Mouse (Mus musculus) cerebellum, adult 2 months (tissue): Measurements from ENCODE around the gene Cct5. TPM values are rescaled to one million over a fixed set of nuclear protein-coding genes. Genes with fewer than 3 reads are reported as not detected.
A peak's percentile ranks its signal among the peaks of the same experiment; 100 is the strongest.

Source experiments
- DNase-seq, 2 experiments: peaks; one replicate each; pipeline ENCODE4 v3.0.0; 2021
- H3K27ac ChIP-seq: fragments of 200-500 bp; 2 replicates; pipeline ENCODE4 v1.5.1; 2012; ENCODE audit warnings: low read length, control low read depth, inconsistent platforms; ENCODE audit not compliant: insufficient read depth
- H3K27me3 ChIP-seq: fragments of 200-500 bp; 2 replicates; pipeline ENCODE4 v1.6.1; 2012; ENCODE audit warnings: inconsistent platforms, mild to moderate bottlenecking, low read length, moderate library complexity; ENCODE audit not compliant: control insufficient read depth, insufficient read depth
- H3K4me1 ChIP-seq: fragments of 200-500 bp; 2 replicates; pipeline ENCODE4 v1.6.1; 2011; ENCODE audit warnings: low read length; ENCODE audit not compliant: control insufficient read depth, insufficient read depth
- H3K4me3 ChIP-seq: fragments of 200-500 bp; replicated peaks from 2 replicates; pipeline ENCODE3; 2011; ENCODE audit warnings: mild to moderate bottlenecking, low read depth, low read length, control low read depth; ENCODE audit not compliant: insufficient read depth
- CTCF ChIP-seq: fragments of 200-500 bp; IDR thresholded peaks from 2 replicates; pipeline ENCODE4 v1.5.1; 2011; ENCODE audit warnings: low read depth, mild to moderate bottlenecking, control low read depth, low read length, moderate library complexity, borderline replicate concordance; ENCODE audit not compliant: insufficient read depth
- POLR2A ChIP-seq: fragments of 200-500 bp; IDR thresholded peaks from 2 replicates; pipeline ENCODE4 v1.6.1; 2011; ENCODE audit warnings: low read length, control low read depth, borderline replicate concordance; ENCODE audit not compliant: insufficient read depth
- WGBS: fragments of 180-500 bp; shearing (Covaris S2); methylation state at CpG from one replicate; pipeline ENCODE4 v1.1.7; 2018; 5-methylcytosine and 5-hydroxymethylcytosine counted together
- polyA plus RNA-seq: library from polyadenylated mRNA; depleted of rRNA; stranded (reverse); fragments of >200 nt; gene quantifications from 2 replicates; pipeline ENCODE4 v1.2.3, GENCODE M21; 2012

Gene Cct5
- polyA plus RNA-seq, 1 experiment: 220 TPM

DNA sequence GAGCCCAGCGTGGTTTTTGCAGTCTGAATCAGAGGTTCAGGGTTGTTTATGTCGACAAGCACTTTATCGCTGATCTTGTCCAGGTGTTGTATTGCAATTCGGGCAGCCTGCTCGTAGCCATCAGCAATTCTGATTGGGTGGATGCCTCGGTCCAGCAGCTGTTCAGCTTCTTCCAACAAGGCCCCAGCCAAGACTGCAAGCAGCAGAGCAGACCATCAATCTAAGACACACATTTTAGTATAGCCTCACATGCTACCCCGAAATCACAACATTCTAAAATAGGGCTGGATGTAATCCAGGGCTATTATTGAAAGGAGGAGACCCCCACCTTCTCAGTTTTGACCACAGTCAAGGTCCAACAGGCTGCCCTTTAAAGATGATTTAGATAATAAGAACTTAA is 6.0 kb downstream of the Cct5 start:
- no peak overlapping the region for H3K27ac ChIP-seq
- no peaks in the 10 kb centered on the region; the same call in 1 of the 2 replicates for H3K4me1 ChIP-seq
- DNase-seq: no peak
- TF ChIP-seq CTCF (no peak), POLR2A (no peak)
- WGBS: 74% methylated on average over 7 of the region's 7 CpGs
- no peak overlapping the region for H3K4me3 ChIP-seq
- H3K27me3 ChIP-seq: no peaks in the 10 kb centered on the region

GRCm38 (mm10) chr15:31594260-31594659 is 7.3 kb downstream of the Cct5 start:
- no peaks in the 10 kb centered on the region; the same call in 1 of the 2 replicates for H3K4me1 ChIP-seq

DNA sequence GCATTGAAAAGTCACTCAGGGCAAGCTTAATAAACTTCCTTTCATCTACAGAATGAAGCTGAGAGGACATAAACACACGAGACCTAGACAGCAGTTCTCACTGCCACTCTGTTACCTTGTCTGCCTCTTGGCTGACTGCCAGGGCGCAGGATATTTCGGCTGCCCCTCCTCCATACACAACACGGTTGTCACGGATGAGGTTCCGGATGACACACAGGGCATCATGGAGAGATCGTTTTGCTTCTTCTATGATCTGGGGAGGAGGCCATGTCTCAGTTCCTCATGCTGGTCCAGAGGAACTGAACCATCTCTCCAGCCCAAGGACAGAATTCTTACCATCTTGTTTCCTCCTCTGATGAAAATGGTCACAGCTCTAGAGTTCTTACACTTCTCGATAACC is 9.1 kb downstream of the Cct5 start:
- DNase-seq: no peak
- H3K4me3 ChIP-seq: no peak overlapping the region
- H3K4me1 ChIP-seq: no peaks in the 10 kb centered on the region
- no peak overlapping the region for H3K27ac ChIP-seq
- TF ChIP-seq POLR2A (no peak), CTCF (no peak)
- no peaks in the 10 kb centered on the region for H3K27me3 ChIP-seq
- WGBS: 55% methylated on average over 8 of the region's 8 CpGs

More at GRCm38 (mm10) chr15:31594260-31594659, 7.3 kb downstream of the Cct5 start:
- DNase-seq: no peak
- WGBS: 54% methylated on average over 14 of the region's 14 CpGs
- TF ChIP-seq POLR2A: no peak
- no peak for TF ChIP-seq CTCF
- no peak overlapping the region for H3K4me3 ChIP-seq
- H3K27ac ChIP-seq: no peak overlapping the region
- H3K27me3 ChIP-seq: no peaks in the 10 kb centered on the region

GRCm38 (mm10) chr15:31590176-31590575 is 11.4 kb downstream of the Cct5 start:
- 64% methylated on average over 5 of the region's 5 CpGs for WGBS
- TF ChIP-seq CTCF (no peak), POLR2A (no peak)
- no peak overlapping the region for H3K27ac ChIP-seq
- no peaks in the 10 kb centered on the region for H3K4me1 ChIP-seq
- DNase-seq: no peak
- H3K4me3 ChIP-seq: no peak overlapping the region
- no peaks in the 10 kb centered on the region for H3K27me3 ChIP-seq

DNA sequence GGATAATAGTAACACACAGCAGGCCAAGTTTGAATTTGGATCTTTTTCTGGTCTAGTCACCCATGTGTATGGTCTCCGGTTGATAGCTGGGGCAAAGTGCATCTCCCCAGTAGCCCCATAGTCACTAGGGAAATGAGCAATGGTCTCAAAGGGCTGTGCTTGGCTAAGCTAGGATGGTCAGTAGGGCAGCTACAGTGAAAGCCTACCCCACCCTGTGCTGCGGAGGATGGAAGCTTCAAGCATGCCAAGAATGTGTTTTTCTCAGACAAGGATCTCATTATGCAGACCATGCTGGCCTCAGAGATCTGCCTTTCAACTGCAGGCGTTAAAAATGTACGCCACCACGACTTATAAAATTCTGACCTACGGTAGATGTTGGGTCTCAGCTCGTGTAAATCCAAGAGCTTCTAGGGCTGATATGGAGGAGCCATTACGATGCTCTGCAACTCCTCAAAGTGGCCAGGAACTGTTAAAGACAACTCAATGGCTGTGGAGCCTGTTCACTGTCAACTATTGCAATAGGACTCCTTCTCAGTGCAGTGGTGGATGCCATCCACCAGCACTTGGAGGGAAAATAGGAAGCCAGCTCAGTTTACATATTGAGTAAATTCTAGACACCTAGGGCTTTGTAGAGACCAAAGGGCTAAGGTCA is 12.5 kb downstream of the Cct5 start:
- TF ChIP-seq POLR2A (no peak), CTCF (no peak)
- no peak overlapping the region for H3K4me3 ChIP-seq
- H3K27ac ChIP-seq: no peak overlapping the region
- H3K27me3 ChIP-seq: no peaks in the 10 kb centered on the region
- 40% methylated on average over 8 of the region's 8 CpGs for WGBS
- no peaks in the 10 kb centered on the region for H3K4me1 ChIP-seq
- no peak for DNase-seq

DNA sequence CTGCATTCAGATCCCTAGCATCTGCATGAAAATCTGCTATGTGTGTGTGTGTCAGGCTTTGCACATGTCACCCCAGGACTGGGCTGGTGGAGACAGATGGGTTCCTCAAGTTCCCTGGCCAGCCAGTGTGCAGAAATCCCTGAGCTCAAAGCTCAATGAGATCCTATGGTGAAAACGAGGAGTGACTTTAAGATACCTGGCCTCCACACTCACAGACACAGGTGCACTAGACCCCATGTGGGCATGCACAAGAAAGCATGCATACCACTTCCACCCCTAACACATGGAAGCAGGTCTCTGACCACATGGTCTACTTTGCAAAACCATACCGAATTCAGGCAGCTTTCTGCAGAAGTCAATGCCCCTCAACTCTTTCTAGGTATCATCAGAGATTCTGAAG is 13.8 kb downstream of the Cct5 start:
- DNase-seq: no peak
- H3K4me1 ChIP-seq: no peaks in the 10 kb centered on the region
- no peaks in the 10 kb centered on the region for H3K27me3 ChIP-seq
- H3K27ac ChIP-seq: no peak overlapping the region
- H3K4me3 ChIP-seq: no peak overlapping the region
- 58% methylated on average over 2 of the region's 2 CpGs for WGBS
- TF ChIP-seq CTCF: no peak
- TF ChIP-seq POLR2A: no peak

DNA sequence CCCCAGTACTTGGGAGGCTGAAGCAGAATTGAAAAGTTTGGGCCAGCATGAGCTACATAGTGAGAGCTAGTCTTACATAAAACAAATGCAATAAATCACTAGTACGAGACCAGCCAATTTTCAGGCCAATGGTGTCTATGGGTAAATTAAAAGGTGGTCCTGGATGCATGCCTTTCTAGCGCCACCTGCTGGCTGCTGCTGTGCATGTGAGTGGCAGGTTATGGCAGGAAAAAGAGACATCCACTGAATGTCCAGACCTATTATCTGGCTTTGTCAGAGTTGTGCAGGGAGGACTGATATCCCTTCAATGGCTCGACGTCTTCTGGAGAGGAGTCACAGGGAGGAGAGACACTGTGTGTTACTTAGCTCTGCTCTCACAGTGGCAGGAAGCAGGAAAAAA is 15.1 kb downstream of the Cct5 start:
- WGBS: 0% methylated on average over 4 of the region's 4 CpGs
- TF ChIP-seq CTCF (peak; percentile 96), POLR2A (no peak)
- no peaks in the 10 kb centered on the region for H3K4me1 ChIP-seq
- H3K4me3 ChIP-seq: no peak overlapping the region
- no peaks in the 10 kb centered on the region for H3K27me3 ChIP-seq
- no peak overlapping the region for H3K27ac ChIP-seq
- DNase-seq: peak; percentile 70 to 80

GRCm38 (mm10) chr15:31586088-31586487 is 15.5 kb downstream of the Cct5 start:
- Histone ChIP-seq H3K4me3 (no peak overlapping the region), H3K4me1 (no peaks in the 10 kb centered on the region), H3K27me3 (no peaks in the 10 kb centered on the region), H3K27ac (no peak overlapping the region)
- TF ChIP-seq CTCF (no peak), POLR2A (no peak)
- 89% methylated on average over 5 of the region's 5 CpGs for WGBS
- DNase-seq: no peak
